Mouse (Mus musculus) intestine, embryonic 16.5 days (tissue): ENCODE results near the gene Cdc37l1. TPM values are rescaled to one million over a fixed set of nuclear protein-coding genes. Genes with fewer than 3 reads are reported as not detected.

Source experiments
- ATAC-seq: fragments of 200-750 bp; cut with Nextera tagmentation; 2 replicates; pipeline ENCODE4 v1.8.0; 2017; ENCODE audit warnings: moderate TSS enrichment, moderate library complexity
- H3K27ac ChIP-seq: fragments of 300-500 bp; sonication (generic); 2 replicates; pipeline ENCODE4 v1.5.1; 2014; ENCODE audit warnings: mild to moderate bottlenecking, low read length
- H3K27me3 ChIP-seq: fragments of 300-500 bp; sonication (generic); replicated peaks from 2 replicates; pipeline ENCODE4 v1.6.1; 2014; ENCODE audit warnings: low read length, control low read depth, mixed read lengths; ENCODE audit not compliant: control insufficient read depth, insufficient read depth
- H3K36me3 ChIP-seq: fragments of 300-500 bp; sonication (generic); 2 replicates; pipeline ENCODE4 v1.6.1; 2014; ENCODE audit warnings: low read length, control low read depth; ENCODE audit not compliant: control insufficient read depth, insufficient read depth
- H3K4me1 ChIP-seq: fragments of 300-500 bp; sonication (generic); 2 replicates; pipeline ENCODE4 v1.6.1; 2014; ENCODE audit warnings: low read length, control low read depth, mixed read lengths; ENCODE audit not compliant: control insufficient read depth, insufficient read depth
- H3K4me2 ChIP-seq: fragments of 300-500 bp; sonication (generic); 2 replicates; pipeline ENCODE4 v1.6.1; 2014; ENCODE audit warnings: low read depth, low read length, control low read depth
- H3K4me3 ChIP-seq: fragments of 300-500 bp; sonication (generic); 2 replicates; pipeline ENCODE4 v1.5.1; 2014; ENCODE audit warnings: mild to moderate bottlenecking, low read length
- H3K9ac ChIP-seq: fragments of 300-500 bp; sonication (generic); 2 replicates; pipeline ENCODE4 v1.6.1; 2014; ENCODE audit warnings: low read depth, low read length
- H3K9me3 ChIP-seq: fragments of 300-500 bp; sonication (generic); 2 replicates; pipeline ENCODE4 v1.6.1; 2016; ENCODE audit warnings: low read length, control low read depth; ENCODE audit not compliant: control insufficient read depth
- WGBS: fragments of 180-500 bp; shearing (Covaris S2); extraction: QIAGEN DNeasy Blood & Tissue Kit; methylation state at CpG from one replicate; pipeline ENCODE4 v1.1.7; 2014; 5-methylcytosine and 5-hydroxymethylcytosine counted together
- polyA plus RNA-seq: library from polyadenylated mRNA; unstranded; fragments of >200 nt; fragmentation: Nextera tagmentation; extraction: Ambion mirVana; gene quantifications from 2 replicates; pipeline ENCODE4 v1.2.1, GENCODE M21; 2015

Gene Cdc37l1
- polyA plus RNA-seq, 1 experiment from 2014 or later: 27.2 TPM

GRCm38 (mm10) chr19:29047334-29048170, 57.4 kb downstream of the Cdc37l1 start, which contains the start of gene Ak3:
Gene Ak3, minus strand, starts transcription at chr19:29047961.
- Histone ChIP-seq H3K27me3 (no peaks in the 10 kb centered on the region), H3K9ac (peak within 1 kb of the TSS; percentile 98), H3K9me3 (no peaks in the 10 kb centered on the region), H3K36me3 (no peaks in the 10 kb centered on the region), H3K4me1 (peaks cover 14% of the 10 kb centered on the region), H3K27ac (peak within 1 kb of the TSS; percentile 79), H3K4me3 (peak within 1 kb of the TSS; percentile 95), H3K4me2 (peak within 1 kb of the TSS; percentile 61)
- WGBS: under 1% methylated on average over 59 of the region's 68 CpGs
- peak; percentile 87 for ATAC-seq

DNA sequence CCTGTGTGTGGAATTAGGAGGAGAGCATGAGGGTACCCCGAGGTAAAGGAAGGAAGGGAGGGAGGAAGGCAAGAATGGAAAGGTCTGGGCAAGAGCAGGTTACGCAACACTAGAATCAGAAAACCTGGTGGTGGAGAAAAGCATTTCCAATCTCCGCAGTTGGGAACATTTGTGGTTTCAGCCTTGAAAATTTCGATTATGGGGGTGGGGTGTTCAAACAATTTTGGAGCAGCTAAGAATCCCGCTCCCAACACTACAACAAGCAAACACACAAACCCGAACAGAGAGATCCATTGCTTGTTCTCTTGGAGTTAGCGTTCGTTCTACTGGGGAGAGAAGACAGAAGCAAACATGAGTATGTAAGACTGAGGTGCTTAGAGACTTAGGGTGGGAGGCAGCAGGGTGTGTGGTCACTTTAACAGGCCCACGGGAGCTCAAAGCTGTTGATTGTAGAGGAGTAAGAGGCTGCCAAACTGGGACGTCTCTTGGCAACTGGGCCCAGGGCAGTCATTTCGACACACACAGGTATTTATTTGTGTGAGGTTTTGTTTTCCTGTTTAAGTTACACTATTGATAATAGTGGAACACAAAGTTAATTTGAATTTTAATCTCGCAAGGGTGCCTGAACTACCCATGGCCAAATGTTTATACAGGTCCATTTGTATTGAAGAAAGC, 59.4 kb downstream of the Cdc37l1 start:
- H3K27ac ChIP-seq: no peak overlapping the region
- no peak overlapping the region for H3K4me2 ChIP-seq
- no peak overlapping the region for H3K4me3 ChIP-seq
- no peaks in the 10 kb centered on the region for H3K36me3 ChIP-seq
- 78% methylated on average over 12 of the region's 12 CpGs for WGBS
- no peak overlapping the region for H3K9ac ChIP-seq
- H3K9me3 ChIP-seq: no peaks in the 10 kb centered on the region
- no peaks in the 10 kb centered on the region for H3K27me3 ChIP-seq
- H3K4me1 ChIP-seq: peaks cover 14% of the 10 kb centered on the region
- no peak for ATAC-seq

GRCm38 (mm10) chr19:29050186-29050980, 60.2 kb downstream of the Cdc37l1 start:
- Histone ChIP-seq H3K36me3 (no peaks in the 10 kb centered on the region), H3K4me2 (no peak overlapping the region), H3K27me3 (no peaks in the 10 kb centered on the region), H3K4me1 (peaks cover 11% of the 10 kb centered on the region), H3K4me3 (no peak overlapping the region), H3K9ac (no peak overlapping the region), H3K9me3 (no peaks in the 10 kb centered on the region), H3K27ac (no peak overlapping the region)
- ATAC-seq: no peak
- WGBS: 68% methylated on average over 9 of the region's 9 CpGs

GRCm38 (mm10) chr19:29052786-29053185, 62.6 kb downstream of the Cdc37l1 start:
- 80% methylated on average over 12 of the region's 12 CpGs for WGBS
- no peak overlapping the region for H3K4me2 ChIP-seq
- H3K4me1 ChIP-seq: no peaks in the 10 kb centered on the region
- H3K27me3 ChIP-seq: no peaks in the 10 kb centered on the region
- no peaks in the 10 kb centered on the region for H3K36me3 ChIP-seq
- H3K4me3 ChIP-seq: no peak overlapping the region
- no peak overlapping the region for H3K27ac ChIP-seq
- ATAC-seq: peak; percentile 70
- H3K9me3 ChIP-seq: no peaks in the 10 kb centered on the region
- no peak overlapping the region for H3K9ac ChIP-seq

- Histone ChIP-seq H3K27ac (no peak overlapping the region), H3K27me3 (no peaks in the 10 kb centered on the region), H3K4me1 (no peaks in the 10 kb centered on the region), H3K4me3 (no peak overlapping the region), H3K36me3 (no peaks in the 10 kb centered on the region), H3K4me2 (no peak overlapping the region), H3K9ac (no peak overlapping the region), H3K9me3 (no peaks in the 10 kb centered on the region)
- no peak for ATAC-seq
- 70% methylated on average over 6 of the region's 6 CpGs for WGBS
These were observed 64.4 kb downstream of the Cdc37l1 start for GRCm38 (mm10) chr19:29054594-29054993.

- 93% methylated on average over 4 of the region's 4 CpGs for WGBS
- ATAC-seq: no peak
- Histone ChIP-seq H3K36me3 (no peaks in the 10 kb centered on the region), H3K4me3 (no peak overlapping the region), H3K9me3 (no peaks in the 10 kb centered on the region), H3K27me3 (no peaks in the 10 kb centered on the region), H3K9ac (no peak overlapping the region), H3K4me1 (no peaks in the 10 kb centered on the region), H3K4me2 (no peak overlapping the region), H3K27ac (no peak overlapping the region)
These were observed 65.3 kb downstream of the Cdc37l1 start for GRCm38 (mm10) chr19:29055469-29055868.

DNA sequence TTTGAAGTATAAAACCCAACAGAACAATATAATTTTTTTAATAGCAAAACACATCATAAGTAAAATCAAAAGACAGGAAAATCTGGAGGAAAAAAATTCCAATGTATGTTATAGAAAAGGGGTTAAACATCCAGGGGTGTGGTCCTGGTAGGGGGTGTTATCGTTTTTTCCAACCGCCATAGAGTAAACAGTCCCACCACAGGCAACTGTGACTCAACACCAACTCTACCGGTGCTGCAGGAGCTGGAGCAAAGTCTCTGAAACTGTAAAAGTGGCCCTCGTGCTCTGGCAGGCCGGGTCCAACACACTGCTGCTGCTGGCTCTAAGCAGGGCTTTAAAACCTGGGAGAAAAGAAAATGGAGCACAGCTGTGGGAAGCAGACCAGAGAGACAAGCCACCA, 68.6 kb downstream of the Cdc37l1 start:
- H3K36me3 ChIP-seq: no peaks in the 10 kb centered on the region
- ATAC-seq: no peak
- no peaks in the 10 kb centered on the region for H3K4me1 ChIP-seq
- H3K4me2 ChIP-seq: no peak overlapping the region
- 74% methylated on average over 5 of the region's 5 CpGs for WGBS
- no peak overlapping the region for H3K27ac ChIP-seq
- H3K9ac ChIP-seq: no peak overlapping the region
- no peaks in the 10 kb centered on the region for H3K9me3 ChIP-seq
- H3K4me3 ChIP-seq: no peak overlapping the region
- H3K27me3 ChIP-seq: no peaks in the 10 kb centered on the region

GRCm38 (mm10) chr19:29059688-29060087, 69.5 kb downstream of the Cdc37l1 start:
- H3K4me3 ChIP-seq: no peak overlapping the region
- WGBS: 84% methylated on average over 2 of the region's 2 CpGs
- no peaks in the 10 kb centered on the region for H3K27me3 ChIP-seq
- no peak overlapping the region for H3K9ac ChIP-seq
- no peak for ATAC-seq
- H3K9me3 ChIP-seq: no peaks in the 10 kb centered on the region
- H3K4me1 ChIP-seq: no peaks in the 10 kb centered on the region; the same call in 1 of the 2 replicates
- no peaks in the 10 kb centered on the region for H3K36me3 ChIP-seq
- no peak overlapping the region for H3K4me2 ChIP-seq
- no peak overlapping the region for H3K27ac ChIP-seq

- no peak overlapping the region for H3K27ac ChIP-seq
- ATAC-seq: no peak
- no peak overlapping the region for H3K4me3 ChIP-seq
- H3K9ac ChIP-seq: no peak overlapping the region
- no peak overlapping the region for H3K4me2 ChIP-seq
- H3K9me3 ChIP-seq: no peaks in the 10 kb centered on the region
- no peaks in the 10 kb centered on the region for H3K27me3 ChIP-seq
- H3K36me3 ChIP-seq: no peaks in the 10 kb centered on the region
- WGBS: 42% methylated on average over 6 of the region's 6 CpGs
- H3K4me1 ChIP-seq: no peaks in the 10 kb centered on the region; the same call in 1 of the 2 replicates
These were observed 70.1 kb downstream of the Cdc37l1 start for GRCm38 (mm10) chr19:29060299-29060698.
